ENCODE assay signal across 17 mouse cellular contexts in genomic region chr11:36349856-36350255, GRCm38 (mm10).
DNase-seq lines count a peak whose midpoint lies in the region; ATAC-seq and TF ChIP-seq lines count a peak whose summit lies in the region.
"Had no signal": no experiment of that assay in that cellular context is flagged by ENCODE, and none has a peak within 500 bp of the region (broad histone marks: within the 10 kb centered on the region; RNA-seq: fewer than 3 reads in every experiment).

No protein-coding gene starts in this region.

- no peak for ATAC-seq in limb, embryonic 11.5 days (ENCODE audit: insufficient number of reproducible peaks, low FRiP score, low TSS enrichment, low read depth)
- peak; percentile 16; the same call in 1 of the 2 replicates for ATAC-seq in forebrain, postnatal 0 days
- no peak for ATAC-seq in heart, embryonic 12.5 days (ENCODE audit: insufficient number of reproducible peaks, low FRiP score)
- ATAC-seq: CD4-positive, CD25-positive, alpha-beta regulatory T cell, adult 4 months; intestine, postnatal 0 days; liver, postnatal 0 days had no signal

- H3K4me3 ChIP-seq in limb, embryonic 11.5 days (ENCODE audit: low read depth, low read length) = no peak overlapping the region
- H3K4me3 ChIP-seq in limb, embryonic 10.5 days = no peak overlapping the region
- H3K4me3 ChIP-seq in cerebellum, adult 2 months (replicated peaks; ENCODE audit: insufficient read depth, low read depth, low read length) = no peak overlapping the region
- no peak overlapping the region for H3K4me3 ChIP-seq in forebrain, postnatal 0 days (ENCODE audit: low read depth, low read length)
- H3K4me3 ChIP-seq in heart, embryonic 12.5 days = no peak overlapping the region
- H3K4me3 ChIP-seq: heart, embryonic 10.5 days had no signal

- no peak overlapping the region for H3K4me2 ChIP-seq in limb, embryonic 11.5 days (ENCODE audit: low read depth, severe bottlenecking)
- no peak overlapping the region for H3K4me2 ChIP-seq in forebrain, postnatal 0 days (ENCODE audit: low read depth)
- no peak overlapping the region for H3K4me2 ChIP-seq in heart, embryonic 12.5 days

- WGBS in limb, embryonic 11.5 days = 29% methylated on average over 2 of the region's 2 CpGs
- 54% methylated on average over 2 of the region's 2 CpGs for WGBS in limb, embryonic 10.5 days
- WGBS in cerebellum, adult 2 months = 6% methylated on average over 2 of the region's 2 CpGs
- 21% methylated on average over 2 of the region's 2 CpGs for WGBS in forebrain, postnatal 0 days
- 78% methylated on average over 2 of the region's 2 CpGs for WGBS in heart, embryonic 12.5 days

- intact Hi-C loops in left cerebral cortex, postnatal 25 days (cut with DNase I) = no loop called here

- TF ChIP-seq CTCF in cerebellum, adult 2 months (IDR thresholded peaks at IDR 0.05; ENCODE audit: borderline replicate concordance, insufficient read depth, low read depth, low read length) = no peak
- no peak for TF ChIP-seq CTCF in forebrain, postnatal 0 days (IDR thresholded peaks at IDR 0.05; ENCODE audit: low read depth)

- no peak for TF ChIP-seq POLR2A in cerebellum, adult 2 months (IDR thresholded peaks at IDR 0.05; ENCODE audit: borderline replicate concordance, insufficient read depth, low read length)

- H3K9me3 ChIP-seq in limb, embryonic 11.5 days (ENCODE audit: control insufficient read depth, low read length) = no peaks in the 10 kb centered on the region
- H3K9me3 ChIP-seq in limb, embryonic 10.5 days (replicated peaks) = no peaks in the 10 kb centered on the region
- H3K9me3 ChIP-seq in forebrain, postnatal 0 days (ENCODE audit: low read length) = no peaks in the 10 kb centered on the region
- H3K9me3 ChIP-seq in heart, embryonic 12.5 days (replicated peaks) = no peaks in the 10 kb centered on the region
- H3K9me3 ChIP-seq: heart, embryonic 10.5 days had no signal

- H3K9ac ChIP-seq in limb, embryonic 11.5 days (ENCODE audit: low read length) = no peak overlapping the region
- H3K9ac ChIP-seq in forebrain, postnatal 0 days = no peak overlapping the region
- H3K9ac ChIP-seq in heart, embryonic 12.5 days = no peak overlapping the region
- H3K9ac ChIP-seq: liver, postnatal 0 days had no signal

- H3K27me3 ChIP-seq in limb, embryonic 11.5 days (ENCODE audit: control insufficient read depth, insufficient read depth, low read length) = no peaks in the 10 kb centered on the region
- H3K27me3 ChIP-seq in limb, embryonic 10.5 days (ENCODE audit: low read depth, poor library complexity, severe bottlenecking) = no peaks in the 10 kb centered on the region
- H3K27me3 ChIP-seq in cerebellum, adult 2 months (ENCODE audit: control insufficient read depth, insufficient read depth, low read length) = no peaks in the 10 kb centered on the region
- H3K27me3 ChIP-seq in forebrain, postnatal 0 days (ENCODE audit: insufficient read depth, low read length) = no peaks in the 10 kb centered on the region
- H3K27me3 ChIP-seq in heart, embryonic 12.5 days (replicated peaks) = no peaks in the 10 kb centered on the region

- no peaks in the 10 kb centered on the region for H3K4me1 ChIP-seq in limb, embryonic 11.5 days (ENCODE audit: control insufficient read depth, insufficient read depth, low read length)
- peaks cover 7% of the 10 kb centered on the region for H3K4me1 ChIP-seq in limb, embryonic 10.5 days
- H3K4me1 ChIP-seq in cerebellum, adult 2 months (ENCODE audit: control insufficient read depth, insufficient read depth, low read length) = peaks cover 3% of the 10 kb centered on the region
- H3K4me1 ChIP-seq in forebrain, postnatal 0 days (ENCODE audit: insufficient read depth) = no peaks in the 10 kb centered on the region
- peaks cover 3% of the 10 kb centered on the region; the same call in 1 of the 2 replicates for H3K4me1 ChIP-seq in heart, embryonic 12.5 days (replicated peaks)
- H3K4me1 ChIP-seq: heart, embryonic 10.5 days had no signal

- DNase-seq in limb, embryonic 11.5 days (ENCODE audit: low spot score) = peak; percentile 24
- no peak for DNase-seq in limb, embryonic 10.5 days (ENCODE audit: low spot score)
- peak; percentile 40 to 62 for DNase-seq in cerebellum, adult 2 months
- DNase-seq in cerebellum, postnatal 36 days = peak; percentile 29 to 33
- no peak for DNase-seq in forebrain, postnatal 0 days
- no peak for DNase-seq in left cerebral cortex, postnatal 25 days (ENCODE audit: low spot score in 2 of 2)
- DNase-seq: gastrocnemius, postnatal 10 days; heart, postnatal 4 days; kidney, postnatal 25 days; layer of hippocampus, postnatal 36 days; liver, postnatal 0 days; lung, postnatal 4 days; right cerebral cortex, postnatal 14 days had no signal

- no peak overlapping the region for H3K27ac ChIP-seq in limb, embryonic 11.5 days (replicated peaks; ENCODE audit: low read depth, low read length)
- H3K27ac ChIP-seq in limb, embryonic 10.5 days = no peak overlapping the region
- H3K27ac ChIP-seq in cerebellum, adult 2 months (ENCODE audit: insufficient read depth, low read length) = no peak overlapping the region
- no peak overlapping the region for H3K27ac ChIP-seq in forebrain, postnatal 0 days (ENCODE audit: low read depth, low read length)
- H3K27ac ChIP-seq in heart, embryonic 12.5 days (ENCODE audit: poor library complexity, severe bottlenecking) = no peak overlapping the region
- H3K27ac ChIP-seq: heart, embryonic 10.5 days had no signal

- no peaks in the 10 kb centered on the region for H3K36me3 ChIP-seq in limb, embryonic 11.5 days (ENCODE audit: control insufficient read depth, insufficient read depth, low read length)
- no peaks in the 10 kb centered on the region for H3K36me3 ChIP-seq in limb, embryonic 10.5 days
- H3K36me3 ChIP-seq in forebrain, postnatal 0 days (ENCODE audit: insufficient read depth) = no peaks in the 10 kb centered on the region
- no peaks in the 10 kb centered on the region for H3K36me3 ChIP-seq in heart, embryonic 12.5 days
- H3K36me3 ChIP-seq: heart, embryonic 10.5 days had no signal

Comparison
In these comparisons a context has a peak if more than half of its experiments do, and no peak if none do; other contexts are left out.
1. DNase-seq: peak in limb, embryonic 11.5 days (single experiment), cerebellum, adult 2 months (2 of 2) and cerebellum, postnatal 36 days (2 of 2); none in limb, embryonic 10.5 days (single experiment), forebrain, postnatal 0 days (single experiment) and left cerebral cortex, postnatal 25 days (0 of 2).